Mouse (Mus musculus) retina, adult 2 months (tissue): ENCODE measurements at regions not wholly inside any gene's neighbourhood (a gene's known extent, or its start where the extent isn't known, plus 50 kb on each side); places are given as distances from the start of the nearest gene placed in this dataset.

Experiments used
- DNase-seq: peaks from one replicate; pipeline ENCODE4 v3.0.0-alpha.2; 2012; ENCODE audit warnings: low read depth, low spot score

DNA sequence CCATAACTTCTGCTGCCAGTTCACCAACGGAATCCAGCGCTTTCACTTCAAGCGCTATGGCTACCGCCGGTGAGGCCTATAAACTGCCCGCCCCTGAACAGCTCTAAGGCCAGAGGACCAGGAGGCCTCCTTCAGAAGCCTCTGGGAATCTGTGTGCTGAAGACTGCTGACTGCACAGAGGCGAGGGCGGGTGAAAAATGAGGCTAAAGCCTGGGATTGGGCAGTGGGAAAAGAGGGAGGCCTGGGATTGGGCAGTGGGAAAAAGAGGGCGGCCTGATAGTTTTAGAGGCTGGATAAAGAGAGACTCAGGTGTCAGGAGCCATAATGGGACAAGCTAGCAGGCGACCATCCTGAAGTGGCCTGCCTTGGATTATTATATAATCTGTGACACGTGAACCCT, 80.8 kb downstream of the Plekhb2 start:
- no peak for DNase-seq

- no peak for DNase-seq
These were observed 93.4 kb downstream of the Plekhb2 start for GRCm38 (mm10) chr1:34943196-34943595.

DNA sequence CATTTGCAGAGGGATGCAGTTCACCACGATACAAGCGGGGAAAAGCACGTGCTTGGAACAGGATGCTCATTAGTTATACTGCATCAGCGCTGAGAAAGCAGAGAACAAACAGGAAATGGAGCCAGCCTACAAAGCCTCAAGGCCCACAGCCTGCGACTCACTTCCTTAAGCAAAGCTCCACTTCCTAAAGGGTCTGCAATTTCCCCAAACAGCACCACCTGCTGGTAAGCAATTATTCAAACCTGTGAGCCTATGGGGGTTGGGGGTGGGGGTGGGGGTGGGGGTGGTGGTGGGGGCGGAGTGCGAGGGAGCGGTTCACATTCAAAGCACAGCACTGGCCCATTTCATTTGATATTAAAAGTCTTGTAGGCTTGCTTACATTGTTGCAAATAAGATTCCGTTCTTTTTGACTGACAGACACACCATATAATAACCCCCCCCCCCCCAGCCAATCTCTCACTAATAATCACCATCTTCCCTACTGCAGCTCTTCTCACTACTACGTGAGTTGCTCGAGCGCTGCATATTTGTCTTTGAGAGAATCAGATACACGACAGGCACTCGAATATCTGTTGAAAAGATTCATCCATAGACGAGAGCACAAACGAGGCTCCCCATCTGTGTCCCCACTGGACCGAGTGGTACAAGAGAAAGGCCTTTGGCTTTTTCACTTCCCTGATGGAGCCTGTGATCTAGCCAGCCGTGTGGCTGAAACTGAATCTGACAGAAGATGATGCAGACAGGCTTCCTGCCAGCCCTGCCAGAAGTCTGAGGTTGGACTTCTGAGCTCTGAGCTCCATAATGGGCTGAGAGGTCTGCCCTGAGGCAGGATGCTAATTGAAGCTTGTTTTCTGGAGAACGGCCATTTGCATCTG, 112.1 kb downstream of the Plekhb2 start:
- DNase-seq = peak; percentile 3

- DNase-seq = no peak
These were observed 112.7 kb downstream of the Plekhb2 start for GRCm38 (mm10) chr1:34962508-34962885.

- DNase-seq = no peak
These were observed 125.0 kb downstream of the Plekhb2 start for GRCm38 (mm10) chr1:34974801-34975200.

DNA sequence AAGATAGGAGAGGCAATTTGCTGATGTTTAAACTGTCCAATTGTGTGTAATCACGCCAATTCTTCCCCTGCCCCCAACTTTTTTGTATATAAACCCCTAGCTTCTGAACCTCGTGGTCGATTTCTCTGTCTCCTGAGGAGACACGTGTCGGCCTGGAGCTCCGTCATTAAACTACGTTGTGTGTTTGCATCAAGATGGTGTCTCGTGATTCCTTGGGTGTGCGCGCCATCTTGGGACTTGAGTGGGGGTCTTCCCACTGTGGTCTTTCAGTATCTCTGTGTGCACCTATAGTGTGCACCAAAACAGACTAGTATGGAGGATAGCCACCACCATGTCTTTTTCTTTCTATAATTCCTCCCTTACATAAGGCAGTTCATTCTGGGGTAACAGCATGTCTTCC, 128.4 kb downstream of the Plekhb2 start:
- no peak for DNase-seq

DNA sequence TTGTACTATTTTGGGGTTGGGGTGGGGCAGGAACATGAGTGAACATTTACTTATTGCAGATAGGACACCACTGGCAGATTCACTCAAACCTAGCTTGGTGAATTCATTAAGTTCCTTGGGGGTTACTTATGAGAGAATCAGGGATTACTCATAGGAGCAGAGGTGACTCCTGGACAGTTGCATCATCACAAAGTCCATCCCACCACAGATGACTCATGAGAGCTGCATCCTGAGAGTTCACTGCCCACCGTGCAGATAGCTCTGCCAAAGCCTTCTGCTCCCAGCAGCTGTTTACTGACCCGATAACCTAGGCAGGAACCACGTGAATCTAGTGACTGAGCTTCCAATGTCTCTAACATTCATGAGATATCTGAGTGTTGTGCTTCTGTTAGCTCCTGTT, 129.6 kb downstream of the Plekhb2 start:
- no peak for DNase-seq

DNA sequence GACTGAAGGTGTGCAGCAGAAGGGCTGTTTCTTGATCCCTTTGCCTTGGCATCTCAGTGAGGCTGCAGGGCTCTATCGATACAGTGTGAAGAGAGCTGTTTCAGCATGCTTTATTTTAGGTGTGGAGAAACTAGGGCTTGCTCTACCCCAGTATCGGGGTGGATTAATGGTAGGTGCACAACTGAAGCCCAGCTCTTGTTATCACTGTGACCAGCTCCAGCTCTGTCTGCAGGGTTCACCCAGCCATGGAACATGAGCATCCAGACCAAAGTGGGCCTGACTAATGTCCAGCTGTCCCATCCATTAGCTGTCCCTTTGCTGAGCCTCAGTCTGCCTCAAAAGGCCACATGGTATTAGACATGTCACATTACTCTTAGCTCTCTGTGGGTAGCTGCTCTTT, 132.2 kb downstream of the Plekhb2 start:
- no peak for DNase-seq

DNA sequence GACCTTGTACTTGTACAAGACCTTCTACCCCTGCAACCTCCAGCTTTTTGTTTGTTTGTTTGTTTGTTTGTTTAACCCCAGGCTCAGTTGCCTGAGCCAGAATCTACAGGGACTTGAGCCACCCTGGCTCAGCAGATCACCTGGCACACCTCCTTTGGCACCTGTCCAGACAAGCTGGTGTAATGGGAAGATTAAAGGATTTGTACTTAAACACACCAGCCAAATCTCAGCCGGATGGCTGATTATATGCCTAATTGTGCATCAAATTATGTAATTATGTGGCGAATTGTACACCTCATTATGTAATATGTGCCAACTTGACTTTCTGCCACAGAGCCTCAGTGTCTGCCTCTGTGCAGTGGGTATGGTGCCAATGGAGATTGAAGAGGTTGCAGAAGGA, 133.2 kb downstream of the Plekhb2 start:
- no peak for DNase-seq

DNA sequence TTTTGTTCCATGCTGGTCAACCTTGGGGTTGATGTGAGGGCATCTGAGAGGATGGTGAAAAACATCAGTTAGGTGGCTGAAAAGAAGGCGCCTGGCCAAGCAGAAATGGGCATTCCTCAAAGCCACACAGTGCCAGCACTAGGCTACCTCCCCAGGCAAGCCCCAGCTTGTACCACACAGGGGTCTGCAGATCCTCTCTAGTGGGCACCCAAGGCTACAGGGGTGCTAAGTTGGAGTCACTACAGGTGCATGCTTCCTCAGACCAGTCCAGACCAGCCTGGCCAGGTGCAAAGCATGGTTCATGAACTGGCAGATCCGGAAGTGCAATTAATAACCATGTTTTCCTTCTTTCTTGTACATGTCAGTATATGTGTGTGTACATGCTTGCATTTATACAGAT, 137.1 kb downstream of the Plekhb2 start:
- no peak for DNase-seq

DNA sequence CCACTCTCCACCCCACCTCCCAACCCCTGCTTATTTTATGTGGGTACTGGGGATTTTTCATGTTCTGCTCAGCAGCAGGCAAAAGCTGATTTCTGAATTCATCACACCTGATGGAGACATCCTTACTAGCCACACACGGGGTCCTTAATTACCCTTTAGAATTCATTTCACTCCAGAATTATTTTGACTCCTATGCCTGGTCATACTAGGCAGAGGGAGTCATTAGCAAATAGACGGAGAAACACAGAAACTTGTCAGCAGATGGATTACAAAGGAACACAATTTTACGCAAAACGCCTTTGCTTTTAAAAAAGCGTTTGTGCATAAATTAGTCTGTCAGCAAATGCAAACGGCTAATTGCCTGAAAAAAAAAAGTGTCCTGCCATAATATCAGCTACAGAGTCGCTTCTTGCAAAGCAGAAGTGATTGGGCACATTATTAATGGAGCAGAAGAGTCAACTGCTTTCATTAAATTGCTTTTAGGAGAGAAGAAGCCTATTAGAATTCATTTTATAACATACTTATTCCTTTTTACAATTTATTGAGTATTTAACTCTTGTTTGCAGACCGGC, 138.0 kb downstream of the Plekhb2 start:
- no peak for DNase-seq

GRCm38 (mm10) chr1:34988225-34988624, 138.4 kb downstream of the Plekhb2 start:
- DNase-seq = no peak

DNA sequence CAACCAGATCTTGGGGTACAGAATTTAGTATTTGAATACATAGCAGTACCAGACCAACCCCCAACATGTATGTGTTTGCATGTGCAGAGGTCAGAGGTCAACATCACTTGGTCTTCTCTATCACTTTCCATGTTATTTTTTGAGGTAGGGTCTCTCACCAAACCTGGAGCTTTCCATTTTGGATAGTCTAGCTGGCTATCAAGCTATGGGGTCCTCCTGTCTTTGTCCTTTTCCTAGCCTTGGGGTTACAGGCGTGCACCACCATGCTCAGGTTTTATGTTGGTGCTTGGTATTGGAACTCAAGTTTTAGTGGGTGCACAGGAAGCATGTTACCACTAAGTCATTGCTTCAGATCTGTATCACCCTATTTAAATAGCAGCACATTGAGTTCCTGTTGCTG, 151.0 kb downstream of the Plekhb2 start:
- DNase-seq = no peak

GRCm38 (mm10) chr1:35017471-35017870, 167.7 kb downstream of the Plekhb2 start:
- DNase-seq = no peak

- DNase-seq = no peak
These were observed 182.8 kb downstream of the Plekhb2 start for GRCm38 (mm10) chr1:35032619-35033018.

DNA sequence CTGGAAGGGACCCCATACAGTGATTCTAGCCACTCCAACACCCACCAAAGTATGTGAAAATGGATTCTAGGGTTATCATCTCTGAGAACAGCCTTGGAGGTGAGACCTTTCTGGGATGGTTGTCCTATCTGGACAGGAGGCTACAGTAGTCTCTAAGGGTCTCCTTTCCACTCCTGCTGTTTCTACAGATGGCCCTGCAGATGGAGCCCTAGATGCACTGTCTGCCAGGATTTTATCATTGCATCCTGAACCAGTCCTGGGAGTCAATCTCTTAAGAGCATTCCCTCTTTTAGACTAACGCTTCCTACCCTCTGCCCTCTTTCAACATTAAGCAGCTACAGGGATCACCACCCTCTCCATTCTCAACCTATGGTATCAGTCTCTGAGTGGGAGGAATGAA, 223.0 kb downstream of the Plekhb2 start:
- no peak for DNase-seq

GRCm38 (mm10) chr1:35094873-35095272, 245.1 kb downstream of the Plekhb2 start:
- no peak for DNase-seq

GRCm38 (mm10) chr1:35095785-35096184, 246.0 kb downstream of the Plekhb2 start:
- DNase-seq = no peak

DNA sequence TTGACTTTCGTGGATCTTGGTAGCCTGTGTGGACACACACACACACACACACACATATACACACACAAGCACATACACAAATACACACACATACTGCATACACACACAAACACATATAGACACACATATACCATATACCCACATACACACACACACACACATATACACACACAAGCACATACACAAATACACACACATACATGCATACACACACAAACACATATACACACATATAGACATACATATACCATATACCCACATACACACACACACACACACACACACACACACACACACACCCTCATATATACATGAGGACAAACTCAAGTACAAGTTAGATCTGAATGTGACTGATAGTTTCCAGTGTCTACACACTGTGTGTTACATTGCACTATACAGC, 256.9 kb downstream of the Plekhb2 start:
- DNase-seq = no peak

DNA sequence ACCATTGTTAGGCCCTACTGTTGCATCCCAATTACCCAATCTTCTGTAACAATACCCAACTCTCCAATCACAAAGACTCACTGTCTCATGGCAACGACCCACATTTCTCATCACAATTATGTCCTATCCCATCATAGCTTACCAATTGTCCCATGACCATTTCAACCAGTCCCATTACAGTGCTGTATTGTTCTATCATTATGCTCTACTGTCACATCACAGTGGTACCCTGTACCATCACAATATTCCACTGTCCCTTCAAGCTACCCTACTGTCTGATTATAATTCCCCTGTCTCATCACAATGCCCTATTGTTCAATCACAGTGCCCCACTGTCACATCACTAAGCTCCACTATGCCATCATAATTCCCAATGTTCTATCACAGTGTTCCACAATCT, 260.0 kb downstream of the Plekhb2 start:
- no peak for DNase-seq

GRCm38 (mm10) chr1:35115521-35115920, 265.7 kb downstream of the Plekhb2 start:
- DNase-seq = no peak

DNA sequence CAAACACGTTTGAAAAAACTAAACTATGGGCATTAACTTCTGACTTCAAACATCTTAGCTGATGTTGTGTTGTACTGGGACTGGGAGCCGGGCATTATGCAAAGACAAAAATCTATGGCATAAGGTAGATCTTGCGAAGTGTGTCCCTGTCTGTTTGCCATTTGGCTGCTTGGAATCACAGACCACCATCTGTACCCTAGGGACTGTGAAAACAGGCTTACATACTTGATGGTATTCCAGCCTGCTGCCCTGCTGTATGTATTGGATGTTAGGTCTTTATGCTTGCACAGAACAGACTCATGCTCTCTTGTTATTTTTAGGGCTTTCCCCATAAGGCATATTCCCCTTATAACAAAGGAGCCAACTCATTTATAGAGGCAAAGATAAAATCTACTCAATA, 288.1 kb downstream of the Plekhb2 start:
- DNase-seq = no peak

DNA sequence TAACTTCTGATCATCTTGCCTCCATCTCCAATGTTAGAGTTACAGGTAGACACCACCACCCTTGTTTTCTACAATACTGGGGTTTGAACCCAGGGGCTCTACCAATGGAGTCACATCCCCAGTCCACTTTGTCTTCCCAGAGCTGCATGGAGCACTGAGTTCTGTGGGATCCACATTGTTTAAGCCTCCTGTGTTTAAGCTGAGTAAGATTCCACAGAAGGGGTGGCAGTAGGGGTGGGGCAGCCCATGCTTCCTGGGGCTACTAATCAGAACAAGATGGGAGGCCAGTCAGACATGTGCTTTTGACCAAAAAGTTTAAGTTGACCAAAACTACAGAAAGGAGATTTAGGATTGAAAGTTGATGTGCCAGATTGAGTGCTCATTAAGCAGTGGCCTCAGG, 299.3 kb downstream of the Plekhb2 start:
- DNase-seq = no peak
